Mouse (Mus musculus) intestine, embryonic 15.5 days (tissue): Measurements from ENCODE around the gene Aadac. TPM values are rescaled to one million over a fixed set of nuclear protein-coding genes. Genes with fewer than 3 reads are reported as not detected.

Experiments
- ATAC-seq: fragments of 200-750 bp; cut with Nextera tagmentation; 2 replicates; pipeline ENCODE4 v1.8.0; 2017; ENCODE audit warnings: moderate TSS enrichment, moderate library complexity
- H3K27ac ChIP-seq: fragments of 300-500 bp; sonication (generic); 2 replicates; pipeline ENCODE4 v1.5.1; 2015; ENCODE audit warnings: mild to moderate bottlenecking, inconsistent platforms
- H3K27me3 ChIP-seq: fragments of 300-500 bp; sonication (generic); replicated peaks from 2 replicates; pipeline ENCODE4 v1.6.1; 2015; ENCODE audit warnings: inconsistent platforms
- H3K36me3 ChIP-seq: fragments of 300-500 bp; sonication (generic); 2 replicates; pipeline ENCODE4 v1.6.1; 2015; ENCODE audit warnings: inconsistent platforms
- H3K4me1 ChIP-seq: fragments of 300-500 bp; sonication (generic); replicated peaks from 2 replicates; pipeline ENCODE4 v1.6.1; 2015; ENCODE audit warnings: inconsistent platforms
- H3K4me2 ChIP-seq: fragments of 300-500 bp; sonication (generic); replicated peaks from 2 replicates; pipeline ENCODE4 v1.6.1; 2015; ENCODE audit warnings: mild to moderate bottlenecking, inconsistent platforms
- H3K4me3 ChIP-seq: fragments of 300-500 bp; sonication (generic); replicated peaks from 2 replicates; pipeline ENCODE4 v1.5.1; 2015; ENCODE audit warnings: inconsistent platforms
- H3K9ac ChIP-seq: fragments of 300-500 bp; sonication (generic); 2 replicates; pipeline ENCODE4 v1.6.1; 2015; ENCODE audit warnings: inconsistent platforms
- H3K9me3 ChIP-seq: fragments of 300-500 bp; sonication (generic); 2 replicates; pipeline ENCODE4 v1.6.1; 2016; ENCODE audit warnings: inconsistent platforms
- WGBS: fragments of 180-500 bp; shearing (Covaris S2); methylation state at CpG from one replicate; pipeline ENCODE4 v1.1.7; 2015; 5-methylcytosine and 5-hydroxymethylcytosine counted together
- polyA plus RNA-seq: library from polyadenylated mRNA; unstranded; fragments of >200 nt; fragmentation: Nextera tagmentation; extraction: Ambion mirVana; gene quantifications from 2 replicates; pipeline ENCODE4 v1.2.1, GENCODE M21; 2015

The Aadac gene
- polyA plus RNA-seq, 1 experiment from 2014 or later, result 152 TPM

DNA sequence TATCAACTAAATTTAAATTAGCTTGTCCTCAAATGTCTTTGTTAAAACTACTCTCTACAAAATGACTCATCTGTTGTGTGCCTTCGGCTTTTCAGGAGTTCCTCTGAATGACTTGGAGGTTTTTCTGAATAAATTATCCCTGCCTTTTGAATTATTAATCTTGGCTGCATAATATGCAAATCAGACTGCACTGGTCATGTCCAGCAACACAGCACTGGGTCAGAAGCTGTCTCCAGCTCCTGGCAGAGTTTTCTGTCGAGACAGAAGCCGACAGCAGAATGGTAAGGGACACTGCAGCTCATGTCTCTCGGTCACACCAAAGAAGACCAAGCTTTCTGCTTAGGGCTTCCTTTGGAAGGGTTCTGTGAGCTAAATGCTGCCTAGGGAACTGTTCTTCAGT, 56.1 kb downstream of the Aadac start, which contains the start of gene Sucnr1:
Gene Sucnr1 (plus strand): TSS at position 222 of the 400 bp plus-strand sequence.
- 72% methylated on average over 4 of the region's 4 CpGs for WGBS
- no peaks in the 10 kb centered on the region for H3K27me3 ChIP-seq
- no peak within 1 kb of the TSS for H3K9ac ChIP-seq
- no peak within 1 kb of the TSS for H3K27ac ChIP-seq
- H3K9me3 ChIP-seq, result no peaks in the 10 kb centered on the region
- no peaks in the 10 kb centered on the region for H3K36me3 ChIP-seq
- no peak within 1 kb of the TSS for H3K4me3 ChIP-seq
- no peak within 1 kb of the TSS for H3K4me2 ChIP-seq
- ATAC-seq, result no peak
- no peaks in the 10 kb centered on the region for H3K4me1 ChIP-seq

DNA sequence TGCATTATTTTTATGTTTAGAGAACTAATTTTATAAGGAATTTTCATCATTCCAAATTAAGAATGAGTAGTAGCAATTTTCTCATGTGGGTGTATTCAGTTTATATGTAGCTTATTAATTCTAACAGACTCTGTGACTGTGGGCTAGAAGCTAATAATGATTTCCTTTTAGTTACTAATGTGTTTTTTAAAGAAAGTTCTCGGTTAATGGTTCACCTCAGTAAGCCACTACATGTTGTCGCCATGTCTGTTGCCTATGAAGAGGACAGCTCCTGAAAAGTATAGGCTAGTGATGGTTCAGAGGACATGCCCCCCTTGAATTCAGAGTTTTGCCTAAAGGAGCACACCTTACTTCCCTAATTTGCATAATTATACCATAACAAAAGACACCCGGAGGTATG, 57.2 kb downstream of the Aadac start:
- H3K4me1 ChIP-seq, result no peaks in the 10 kb centered on the region
- WGBS, result 88% methylated on average over 3 of the region's 3 CpGs
- no peak for ATAC-seq
- no peak overlapping the region for H3K27ac ChIP-seq
- no peaks in the 10 kb centered on the region for H3K27me3 ChIP-seq
- H3K36me3 ChIP-seq, result no peaks in the 10 kb centered on the region
- H3K9me3 ChIP-seq, result no peaks in the 10 kb centered on the region
- H3K9ac ChIP-seq, result no peak overlapping the region
- no peak overlapping the region for H3K4me2 ChIP-seq
- H3K4me3 ChIP-seq, result no peak overlapping the region

DNA sequence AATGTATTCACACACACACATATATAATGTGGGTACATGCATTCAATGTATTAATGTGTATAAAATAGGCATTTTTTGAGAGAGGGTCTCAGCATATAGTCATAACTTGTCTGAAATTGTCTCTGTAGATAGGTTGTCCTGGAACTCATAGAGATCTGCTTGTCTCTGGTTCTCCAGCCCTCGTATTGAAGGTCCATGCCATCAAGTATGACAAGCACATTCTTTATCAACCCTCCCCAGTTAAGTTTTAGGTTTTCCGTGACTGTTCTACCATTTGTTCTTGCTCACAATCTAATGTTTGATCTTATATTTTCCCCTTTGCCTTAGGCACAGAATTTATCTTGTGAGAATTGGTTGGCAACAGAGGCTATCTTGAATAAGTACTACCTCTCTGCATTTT, 60.2 kb downstream of the Aadac start:
- no peak overlapping the region for H3K4me3 ChIP-seq
- H3K9me3 ChIP-seq, result no peaks in the 10 kb centered on the region
- no peak overlapping the region for H3K4me2 ChIP-seq
- no peak overlapping the region for H3K9ac ChIP-seq
- WGBS, result 88% methylated on average over 2 of the region's 2 CpGs
- H3K27ac ChIP-seq, result no peak overlapping the region
- H3K27me3 ChIP-seq, result no peaks in the 10 kb centered on the region
- no peak for ATAC-seq
- H3K36me3 ChIP-seq, result no peaks in the 10 kb centered on the region
- H3K4me1 ChIP-seq, result no peaks in the 10 kb centered on the region

Other genes with a start within 250 kb of the Aadac start
- gene Gm8298, start 164.7 kb upstream of the Aadac start, polyA plus RNA-seq, result not detected in 2 replicates
- gene C130079G13Rik, start 100.5 kb upstream of the Aadac start, polyA plus RNA-seq, result not detected in 2 replicates
- gene Aadacl2, start 19.0 kb upstream of the Aadac start, polyA plus RNA-seq, result not detected in 2 replicates
- gene Sucnr1, start 56.2 kb downstream of the Aadac start, polyA plus RNA-seq, result 0.58 and 0.64 TPM in 2 replicates